Mouse (Mus musculus) heart, embryonic 13.5 days (tissue): ENCODE measurements at regions not wholly inside any gene's neighbourhood (a gene's known extent, or its start where the extent isn't known, plus 50 kb on each side); places are given as distances from the start of the nearest gene placed in this dataset.

ENCODE experiments used
- ATAC-seq: fragments of 200-750 bp; cut with Nextera tagmentation; 2 replicates; pipeline ENCODE4 v1.8.0; 2017; ENCODE audit warnings: moderate TSS enrichment; ENCODE audit not compliant: insufficient number of reproducible peaks, low FRiP score, low TSS enrichment; ENCODE audit errors: extremely low read depth
- H3K27ac ChIP-seq: fragments of 300-500 bp; sonication (generic); replicated peaks from 2 replicates; pipeline ENCODE4 v1.5.1; 2015; ENCODE audit warnings: moderate library complexity, mild to moderate bottlenecking, inconsistent platforms
- H3K27me3 ChIP-seq: fragments of 300-500 bp; sonication (generic); replicated peaks from 2 replicates; pipeline ENCODE4 v1.6.1; 2015; ENCODE audit warnings: mild to moderate bottlenecking, inconsistent platforms
- H3K36me3 ChIP-seq: fragments of 300-500 bp; sonication (generic); 2 replicates; pipeline ENCODE4 v1.6.1; 2015; ENCODE audit warnings: mild to moderate bottlenecking, inconsistent platforms
- H3K4me1 ChIP-seq: fragments of 300-500 bp; sonication (generic); 2 replicates; pipeline ENCODE4 v1.6.1; 2015; ENCODE audit warnings: inconsistent platforms
- H3K4me2 ChIP-seq: fragments of 300-500 bp; sonication (generic); 2 replicates; pipeline ENCODE4 v1.6.1; 2015; ENCODE audit warnings: inconsistent platforms, mild to moderate bottlenecking, moderate library complexity
- H3K4me3 ChIP-seq: fragments of 300-500 bp; sonication (generic); 2 replicates; pipeline ENCODE4 v1.5.1; 2015; ENCODE audit warnings: moderate library complexity, mild to moderate bottlenecking, inconsistent platforms
- H3K9ac ChIP-seq: fragments of 300-500 bp; sonication (generic); 2 replicates; pipeline ENCODE4 v1.6.1; 2015; ENCODE audit warnings: inconsistent platforms, mild to moderate bottlenecking, moderate library complexity
- H3K9me3 ChIP-seq: fragments of 300-500 bp; sonication (generic); 2 replicates; pipeline ENCODE4 v1.6.1; 2016; ENCODE audit warnings: inconsistent platforms
- WGBS: fragments of 180-500 bp; shearing (Covaris S2); methylation state at CpG from one replicate; pipeline ENCODE4 v1.1.7; 2015; ENCODE audit warnings: mixed read lengths; 5-methylcytosine and 5-hydroxymethylcytosine counted together

GRCm38 (mm10) chr11:20908471-20908870 lies 77.6 kb upstream of the Lgalsl start:
- no peak for ATAC-seq
- no peaks in the 10 kb centered on the region for H3K36me3 ChIP-seq
- no peaks in the 10 kb centered on the region for H3K27me3 ChIP-seq
- H3K9me3 ChIP-seq = no peaks in the 10 kb centered on the region
- H3K27ac ChIP-seq = no peak overlapping the region
- H3K4me1 ChIP-seq = 0 out of 2 replicates have a peak, but pooled peaks cover 2% of the 10 kb centered on the region
- WGBS = 59% methylated on average over 4 of the region's 4 CpGs
- H3K4me2 ChIP-seq = no peak overlapping the region
- H3K4me3 ChIP-seq = no peak overlapping the region
- no peak overlapping the region for H3K9ac ChIP-seq

- Histone ChIP-seq H3K27me3 (no peaks in the 10 kb centered on the region), H3K9me3 (no peaks in the 10 kb centered on the region), H3K4me3 (no peak overlapping the region), H3K9ac (no peak overlapping the region), H3K4me1 (peaks cover 38% of the 10 kb centered on the region), H3K27ac (no peak overlapping the region), H3K36me3 (no peaks in the 10 kb centered on the region), H3K4me2 (no peak overlapping the region)
- WGBS = 80% methylated on average over 2 of the region's 2 CpGs
- ATAC-seq = no peak
Measured at GRCm38 (mm10) chr11:20913042-20913441, 82.2 kb upstream of the Lgalsl start.

- Histone ChIP-seq H3K27me3 (no peaks in the 10 kb centered on the region; the same call in 1 of the 2 replicates), H3K36me3 (no peaks in the 10 kb centered on the region), H3K4me3 (no peak overlapping the region), H3K4me2 (peak overlapping the region; percentile 16; the same call in 1 of the 2 replicates), H3K27ac (no peak overlapping the region; the same call in 1 of the 2 replicates), H3K9me3 (no peaks in the 10 kb centered on the region), H3K9ac (0 out of 2 replicates have a peak overlapping the region, but pooled peaks have one; percentile 24), H3K4me1 (peaks cover 41% of the 10 kb centered on the region)
- WGBS = 25% methylated on average over 8 of the region's 8 CpGs
- no peak for ATAC-seq
Measured at GRCm38 (mm10) chr11:20913598-20914296, 82.9 kb upstream of the Lgalsl start.

- Histone ChIP-seq H3K27me3 (no peaks in the 10 kb centered on the region; the same call in 1 of the 2 replicates), H3K4me2 (peak overlapping the region; percentile 16; the same call in 1 of the 2 replicates), H3K4me3 (no peak overlapping the region), H3K9ac (peak overlapping the region; percentile 5; the same call in 1 of the 2 replicates), H3K27ac (peak overlapping the region; percentile 85), H3K9me3 (no peaks in the 10 kb centered on the region), H3K4me1 (peaks cover 41% of the 10 kb centered on the region), H3K36me3 (no peaks in the 10 kb centered on the region)
- 51% methylated on average over 12 of the region's 12 CpGs for WGBS
- 0 out of 2 replicates have a peak, but pooled peaks have one; percentile 38 for ATAC-seq
Measured at GRCm38 (mm10) chr11:20914297-20914997, 83.6 kb upstream of the Lgalsl start.

GRCm38 (mm10) chr11:20915182-20915602 lies 84.3 kb upstream of the Lgalsl start:
- H3K9ac ChIP-seq = peak overlapping the region; percentile 5; the same call in 1 of the 2 replicates
- 0 out of 2 replicates have a peak, but pooled peaks have one; percentile 27 for ATAC-seq

GRCm38 (mm10) chr11:20915687-20916432 lies 85.0 kb upstream of the Lgalsl start:
- Histone ChIP-seq H3K27me3 (peaks cover 6% of the 10 kb centered on the region; the same call in 1 of the 2 replicates), H3K4me2 (peak overlapping the region; percentile 16), H3K9me3 (no peaks in the 10 kb centered on the region), H3K36me3 (no peaks in the 10 kb centered on the region), H3K4me1 (peaks cover 41% of the 10 kb centered on the region), H3K9ac (0 out of 2 replicates have a peak overlapping the region, but pooled peaks have one; percentile 5), H3K4me3 (no peak overlapping the region), H3K27ac (peak overlapping the region; percentile 85)
- no peak for ATAC-seq
- 45% methylated on average over 7 of the region's 7 CpGs for WGBS

More at GRCm38 (mm10) chr11:20915182-20915602, 84.3 kb upstream of the Lgalsl start:
- Histone ChIP-seq H3K27ac (peak overlapping the region; percentile 85), H3K4me3 (no peak overlapping the region), H3K9me3 (no peaks in the 10 kb centered on the region), H3K4me2 (peak overlapping the region; percentile 16), H3K36me3 (no peaks in the 10 kb centered on the region), H3K27me3 (peaks cover 3% of the 10 kb centered on the region; the same call in 1 of the 2 replicates), H3K4me1 (peaks cover 41% of the 10 kb centered on the region)
- WGBS = 30% methylated on average over 8 of the region's 8 CpGs

GRCm38 (mm10) chr11:20916473-20916911 lies 85.6 kb upstream of the Lgalsl start:
- H3K27me3 ChIP-seq = peaks cover 6% of the 10 kb centered on the region
- H3K4me2 ChIP-seq = peak overlapping the region; percentile 16
- H3K4me1 ChIP-seq = peaks cover 41% of the 10 kb centered on the region
- no peaks in the 10 kb centered on the region for H3K9me3 ChIP-seq
- peak; percentile 16; the same call in 1 of the 2 replicates for ATAC-seq
- H3K4me3 ChIP-seq = no peak overlapping the region
- 11% methylated on average over 6 of the region's 6 CpGs for WGBS
- H3K27ac ChIP-seq = peak overlapping the region; percentile 85
- H3K36me3 ChIP-seq = no peaks in the 10 kb centered on the region
- no peak overlapping the region for H3K9ac ChIP-seq

- no peak overlapping the region for H3K4me3 ChIP-seq
Measured at GRCm38 (mm10) chr11:20916961-20917360, 86.1 kb upstream of the Lgalsl start.

GRCm38 (mm10) chr11:20917483-20917882 lies 86.6 kb upstream of the Lgalsl start:
- WGBS = 36% methylated on average over 5 of the region's 5 CpGs
- no peak overlapping the region for H3K27ac ChIP-seq
- no peak overlapping the region for H3K4me2 ChIP-seq
- peaks cover 41% of the 10 kb centered on the region for H3K4me1 ChIP-seq
- ATAC-seq = no peak
- H3K4me3 ChIP-seq = no peak overlapping the region
- no peaks in the 10 kb centered on the region for H3K9me3 ChIP-seq
- no peaks in the 10 kb centered on the region for H3K36me3 ChIP-seq
- no peak overlapping the region for H3K9ac ChIP-seq
- H3K27me3 ChIP-seq = peaks cover 6% of the 10 kb centered on the region

More at GRCm38 (mm10) chr11:20916961-20917360, 86.1 kb upstream of the Lgalsl start:
- WGBS = 77% methylated on average over 7 of the region's 7 CpGs
- no peak overlapping the region for H3K9ac ChIP-seq
- peak overlapping the region; percentile 16; the same call in 1 of the 2 replicates for H3K4me2 ChIP-seq
- peaks cover 41% of the 10 kb centered on the region for H3K4me1 ChIP-seq
- peak overlapping the region; percentile 85 for H3K27ac ChIP-seq
- peaks cover 6% of the 10 kb centered on the region for H3K27me3 ChIP-seq
- no peak for ATAC-seq
- H3K36me3 ChIP-seq = no peaks in the 10 kb centered on the region
- H3K9me3 ChIP-seq = no peaks in the 10 kb centered on the region

GRCm38 (mm10) chr11:20923115-20923514 lies 92.3 kb upstream of the Lgalsl start:
- H3K36me3 ChIP-seq = no peaks in the 10 kb centered on the region
- no peak overlapping the region for H3K9ac ChIP-seq
- H3K9me3 ChIP-seq = no peaks in the 10 kb centered on the region
- no peak for ATAC-seq
- WGBS = 53% methylated on average over 6 of the region's 6 CpGs
- no peak overlapping the region for H3K4me2 ChIP-seq
- H3K4me3 ChIP-seq = no peak overlapping the region
- H3K27ac ChIP-seq = no peak overlapping the region
- peaks cover 6% of the 10 kb centered on the region for H3K27me3 ChIP-seq
- H3K4me1 ChIP-seq = peaks cover 2% of the 10 kb centered on the region

- no peak for ATAC-seq
- no peaks in the 10 kb centered on the region for H3K27me3 ChIP-seq
- H3K4me3 ChIP-seq = no peak overlapping the region
- H3K36me3 ChIP-seq = no peaks in the 10 kb centered on the region
- no peaks in the 10 kb centered on the region for H3K9me3 ChIP-seq
- H3K9ac ChIP-seq = no peak overlapping the region
- no peaks in the 10 kb centered on the region for H3K4me1 ChIP-seq
- H3K4me2 ChIP-seq = no peak overlapping the region
- 77% methylated on average over 1 of the region's 1 CpGs for WGBS
- H3K27ac ChIP-seq = no peak overlapping the region
Measured at GRCm38 (mm10) chr11:20929426-20929825, 98.6 kb upstream of the Lgalsl start.
